Mouse (Mus musculus): Measurements from ENCODE around the gene Avpr2.

The Avpr2 gene

DNA sequence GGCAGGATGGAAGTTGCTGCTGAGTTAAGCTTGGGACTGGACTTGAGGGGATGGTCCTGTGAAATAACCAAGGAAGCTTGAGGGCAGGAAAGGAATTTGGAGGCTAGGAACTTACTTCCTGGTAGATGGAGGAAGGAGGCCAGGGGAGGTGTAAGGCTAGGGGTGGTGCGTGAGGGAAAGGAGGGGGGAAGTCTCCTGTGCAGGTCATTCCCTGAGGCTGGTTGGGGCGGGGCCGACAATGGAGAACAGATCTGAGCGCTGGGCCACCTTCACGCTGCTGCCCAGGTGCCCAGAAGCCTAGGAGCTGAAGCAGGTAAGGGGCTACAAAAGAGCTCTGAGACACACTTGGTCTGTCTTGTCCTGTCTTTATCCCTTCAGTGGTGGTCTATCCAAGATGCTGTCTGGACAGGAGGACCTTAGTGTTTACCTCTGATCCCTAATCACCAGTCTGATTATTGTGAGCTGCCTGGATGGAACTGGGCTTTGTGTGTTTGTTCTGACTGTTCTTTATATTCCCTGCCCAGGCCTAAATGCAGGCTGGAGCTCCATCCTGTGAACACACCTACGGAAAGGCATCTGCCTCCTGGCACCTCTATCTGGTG lies at the start of gene Avpr2:
Gene Avpr2, plus strand, starts transcription at position 552 of the 602 bp plus-strand sequence.
- no peak for DNase-seq (ENCODE audit: extremely low spot score, low spot score)

- DNase-seq (ENCODE audit: extremely low spot score, low spot score), result no peak
These were observed 37.4 kb upstream of the Avpr2 start for GRCm38 (mm10) chrX:73854326-73855086.

- DNase-seq (ENCODE audit: extremely low spot score, low spot score), result no peak
These were observed 36.9 kb upstream of the Avpr2 start for GRCm38 (mm10) chrX:73855087-73855408.

DNA sequence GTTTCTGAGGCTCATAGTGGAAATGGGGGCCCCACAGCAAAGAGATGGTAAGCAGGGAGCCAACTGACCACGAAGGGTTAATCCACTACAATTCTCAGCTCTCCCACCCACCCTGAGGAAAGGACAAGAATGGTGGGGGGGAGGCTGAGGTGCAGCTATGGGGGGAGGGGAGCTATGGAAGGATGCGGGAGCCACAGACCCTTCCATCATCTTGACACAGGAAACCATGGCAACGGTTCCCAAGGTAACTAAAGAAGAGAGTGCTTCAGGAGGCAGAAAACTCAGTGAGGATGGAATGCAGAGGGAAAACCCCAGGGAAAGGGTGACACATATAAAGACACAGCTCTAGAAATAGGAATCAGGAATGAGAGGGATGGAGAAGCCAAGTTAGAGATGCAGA lies 27.2 kb upstream of the Avpr2 start:
- no peak for DNase-seq (ENCODE audit: extremely low spot score, low spot score)

- no peak for DNase-seq (ENCODE audit: extremely low spot score, low spot score)
These were observed 24.6 kb upstream of the Avpr2 start for GRCm38 (mm10) chrX:73867256-73867655.

DNA sequence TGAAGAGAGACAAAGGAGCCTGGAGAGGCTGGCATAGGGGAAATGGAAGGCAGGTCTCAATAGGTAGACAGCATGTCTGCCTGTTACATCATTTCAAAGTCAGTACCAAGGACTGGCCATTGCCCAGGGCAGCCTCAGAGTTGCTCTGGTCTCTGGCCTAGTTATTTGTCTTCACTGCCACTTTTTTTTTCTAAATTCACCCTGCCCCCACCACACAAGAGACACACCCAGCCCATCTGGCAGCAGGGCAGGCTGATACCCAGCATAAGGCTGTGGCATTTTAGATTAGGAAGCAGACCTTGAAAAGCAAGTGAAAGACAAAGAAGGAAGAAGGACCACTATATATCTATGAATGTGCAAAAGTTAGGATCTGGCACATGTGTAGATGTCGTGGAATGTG lies 24.1 kb upstream of the Avpr2 start:
- no peak for DNase-seq (ENCODE audit: extremely low spot score, low spot score)

- DNase-seq (ENCODE audit: extremely low spot score, low spot score), result peak; percentile 40
These were observed 22.6 kb upstream of the Avpr2 start for GRCm38 (mm10) chrX:73869334-73869733.

- DNase-seq (ENCODE audit: extremely low spot score, low spot score), result no peak
These were observed 20.4 kb upstream of the Avpr2 start for GRCm38 (mm10) chrX:73871474-73871873.

- no peak for DNase-seq (ENCODE audit: extremely low spot score, low spot score)
These were observed 19.9 kb upstream of the Avpr2 start for GRCm38 (mm10) chrX:73871956-73872355.

- DNase-seq (ENCODE audit: extremely low spot score, low spot score), result no peak
These were observed 16.0 kb upstream of the Avpr2 start for GRCm38 (mm10) chrX:73875881-73876280.

DNA sequence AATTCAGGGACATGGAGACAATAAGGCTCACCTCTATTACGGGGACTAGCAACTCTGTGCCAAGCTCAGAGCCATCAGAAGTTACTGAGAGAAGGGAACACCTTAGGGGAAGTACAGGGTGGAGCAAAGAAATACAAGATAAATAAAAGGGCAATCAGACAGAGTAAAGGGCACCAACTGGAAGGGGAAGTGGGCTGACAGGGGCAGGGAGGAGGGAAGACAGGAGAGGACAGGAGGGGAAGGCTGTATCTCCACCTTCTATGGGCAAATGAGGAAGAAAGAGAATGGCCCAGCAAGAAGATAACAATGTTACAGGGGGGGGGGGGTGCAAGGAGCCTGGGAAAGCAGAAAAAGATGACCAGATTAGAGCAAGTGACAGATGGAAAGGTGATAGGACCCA lies 14.9 kb upstream of the Avpr2 start:
- no peak for DNase-seq (ENCODE audit: extremely low spot score, low spot score)

DNA sequence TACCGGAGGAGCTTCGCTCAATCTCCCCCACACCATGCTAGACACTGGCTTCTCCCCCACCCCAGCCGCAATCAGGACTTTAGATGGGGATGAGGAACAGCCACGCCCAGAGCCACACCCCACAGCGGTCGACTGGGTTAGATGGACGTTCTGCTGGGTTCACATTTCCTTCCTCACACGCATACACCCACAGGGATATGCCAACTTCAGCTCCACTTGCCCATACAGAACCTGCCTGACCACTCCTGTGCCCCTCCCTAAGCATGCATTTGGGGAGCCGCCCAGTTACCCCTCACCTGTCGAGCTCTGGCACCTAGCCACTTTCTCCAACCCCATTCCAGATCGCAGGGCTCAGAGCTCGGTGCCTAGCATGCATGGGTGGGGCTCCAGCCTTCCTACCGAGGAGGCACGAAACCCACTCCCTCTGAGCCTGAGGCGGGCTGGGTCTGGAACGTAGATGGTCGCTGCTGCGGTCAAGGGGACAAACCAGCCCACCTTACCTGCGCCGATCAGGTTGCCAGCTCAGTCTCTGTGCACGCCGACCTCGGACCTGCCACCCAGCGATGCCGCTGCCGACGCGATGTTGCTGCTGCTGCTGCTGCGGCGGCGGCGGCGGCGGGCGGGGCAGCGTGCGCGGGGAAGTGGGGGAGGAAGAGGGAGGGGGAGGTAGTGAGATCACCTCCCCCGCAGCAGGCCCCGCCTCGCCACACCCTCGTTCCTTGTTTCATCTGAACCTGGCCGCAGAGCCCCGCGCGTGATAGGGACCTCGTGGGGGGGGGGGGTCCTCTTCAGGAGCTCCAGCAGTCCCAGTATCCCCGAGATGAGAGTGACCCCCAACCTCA lies 11.5 kb upstream of the Avpr2 start:
- DNase-seq (ENCODE audit: extremely low spot score, low spot score), result peak; percentile 28

GRCm38 (mm10) chrX:73881036-73881427 lies 10.9 kb upstream of the Avpr2 start:
- peak; percentile 14 for DNase-seq (ENCODE audit: extremely low spot score, low spot score)

DNA sequence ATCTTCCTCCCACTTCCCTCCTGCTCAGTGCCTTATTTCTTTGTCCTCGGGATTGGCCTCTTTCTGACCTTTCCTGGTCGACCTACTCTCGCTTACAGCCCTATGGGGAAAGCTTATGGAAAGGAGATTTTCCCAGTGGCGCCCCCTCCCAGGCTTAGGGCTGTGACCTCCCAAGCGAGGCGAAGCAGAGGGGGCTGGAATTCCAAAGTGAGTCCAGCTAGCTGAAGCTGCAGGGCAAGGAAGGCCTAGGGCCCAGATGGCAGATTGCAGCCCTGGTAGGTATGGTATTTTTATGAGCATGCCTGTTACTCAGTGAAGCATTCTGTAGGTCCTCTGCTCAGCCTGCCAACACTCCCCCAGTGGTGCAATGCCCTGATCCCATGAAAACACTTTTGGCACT lies 10.4 kb upstream of the Avpr2 start:
- peak; percentile 18 for DNase-seq (ENCODE audit: extremely low spot score, low spot score)

DNA sequence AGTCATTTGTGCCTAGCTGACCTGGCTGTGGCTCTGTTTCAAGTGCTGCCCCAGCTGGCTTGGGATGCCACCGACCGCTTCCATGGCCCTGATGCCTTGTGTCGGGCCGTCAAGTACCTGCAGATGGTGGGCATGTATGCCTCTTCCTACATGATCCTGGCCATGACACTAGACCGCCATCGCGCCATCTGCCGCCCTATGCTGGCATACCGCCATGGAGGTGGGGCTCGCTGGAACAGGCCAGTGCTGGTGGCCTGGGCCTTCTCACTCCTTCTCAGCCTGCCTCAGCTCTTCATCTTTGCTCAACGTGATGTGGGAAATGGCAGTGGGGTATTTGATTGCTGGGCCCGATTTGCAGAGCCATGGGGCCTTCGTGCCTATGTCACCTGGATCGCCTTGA lies 931 bp downstream of the Avpr2 start:
- no peak for DNase-seq (ENCODE audit: extremely low spot score, low spot score)

DNA sequence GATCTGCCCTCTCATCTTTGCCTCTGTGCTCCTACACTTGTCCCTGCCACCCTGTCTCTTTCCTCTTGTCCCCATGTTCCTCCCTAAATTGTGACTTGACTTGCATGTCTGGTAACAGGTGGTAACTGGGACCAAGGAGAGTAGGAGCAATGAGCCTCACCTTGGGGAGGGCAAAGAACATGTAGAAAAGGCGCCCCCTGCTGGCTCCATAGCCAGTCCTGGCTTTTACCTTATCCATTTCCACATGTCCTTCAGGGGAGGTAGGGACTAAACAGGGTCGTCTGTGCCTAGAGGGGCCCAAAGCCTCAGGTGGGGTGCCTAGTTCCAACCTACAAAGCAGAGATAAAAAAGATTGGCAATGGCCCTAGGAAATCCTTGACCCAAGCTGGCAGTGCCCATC lies 3.8 kb downstream of the Avpr2 start, which contains the start of gene L1cam:
Gene L1cam, minus strand, starts transcription at position 387 of the 400 bp plus-strand sequence.
- DNase-seq (ENCODE audit: extremely low spot score, low spot score), result peak; percentile 19

GRCm38 (mm10) chrX:73897959-73898358 lies 6.1 kb downstream of the Avpr2 start:
- no peak for DNase-seq (ENCODE audit: extremely low spot score, low spot score)

DNA sequence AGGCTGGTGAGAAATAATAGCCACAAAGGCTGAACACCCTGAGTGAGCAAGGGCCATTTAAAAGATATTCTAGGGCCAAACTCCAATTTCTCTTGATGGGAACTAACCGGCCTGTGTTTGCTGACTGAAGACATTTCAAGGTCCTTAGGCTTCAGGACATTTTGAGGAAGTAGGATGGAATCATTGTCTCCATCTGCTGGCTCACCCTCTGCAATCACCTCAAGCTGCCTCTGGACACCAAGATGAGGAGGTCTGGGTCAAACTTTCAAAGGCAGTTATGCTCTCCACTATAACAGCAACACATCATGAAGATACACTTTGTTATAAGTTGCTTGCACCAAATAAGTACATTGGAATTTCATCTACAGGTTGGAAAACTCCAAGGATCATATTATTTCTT lies 18.1 kb downstream of the Avpr2 start:
- DNase-seq (ENCODE audit: extremely low spot score, low spot score), result no peak

DNA sequence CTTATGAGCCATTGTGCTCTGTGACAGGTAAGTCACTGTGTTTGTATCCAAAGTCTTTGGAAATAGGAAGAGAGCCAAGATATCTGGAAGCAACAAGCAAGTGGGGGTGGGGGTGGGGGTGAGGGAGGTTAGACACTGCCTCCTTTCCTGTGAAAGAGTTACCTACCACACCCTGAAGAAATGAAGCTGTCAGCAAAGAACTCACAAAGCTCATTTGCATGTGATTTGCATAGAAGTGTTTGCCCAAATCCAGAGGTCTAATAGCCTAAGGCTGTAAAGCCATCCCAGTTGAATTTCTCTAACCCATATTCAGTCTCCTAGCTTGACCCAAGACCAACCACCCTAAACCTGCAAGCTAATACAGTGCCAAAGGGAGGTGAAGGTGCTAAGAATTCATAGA lies 18.5 kb downstream of the Avpr2 start:
- no peak for DNase-seq (ENCODE audit: extremely low spot score, low spot score)

GRCm38 (mm10) chrX:73911156-73911555 lies 19.3 kb downstream of the Avpr2 start:
- DNase-seq (ENCODE audit: extremely low spot score, low spot score), result no peak

DNA sequence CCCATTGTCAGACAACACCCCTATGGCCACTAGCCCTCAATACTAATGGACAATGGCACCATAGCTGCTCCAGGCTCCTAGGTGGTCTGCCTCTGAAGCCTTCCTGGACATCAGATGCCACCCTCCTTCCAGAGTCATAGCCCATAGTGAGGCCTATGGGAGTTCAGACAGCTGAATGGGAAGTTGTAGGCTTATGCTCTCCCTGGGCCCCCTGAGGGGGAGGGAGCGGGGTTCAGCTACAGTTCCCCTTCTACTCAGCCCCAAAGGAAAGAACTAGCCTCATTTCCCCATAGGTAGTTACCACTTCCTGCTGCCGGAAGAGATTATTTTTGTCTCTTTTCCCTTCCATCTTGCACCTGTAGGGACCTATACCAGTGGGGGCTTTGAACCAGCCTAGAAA lies 19.7 kb downstream of the Avpr2 start:
- DNase-seq (ENCODE audit: extremely low spot score, low spot score), result no peak

All from neural tube, embryonic 10.5 days (tissue).